Mouse (Mus musculus) forebrain, embryonic 13.5 days (tissue): ENCODE data around the gene Ctbp1. TPM values are rescaled to one million over a fixed set of nuclear protein-coding genes. Genes with fewer than 3 reads are reported as not detected.

Experiments used
- ATAC-seq: fragments of 200-750 bp; cut with Nextera tagmentation; 2 replicates; pipeline ENCODE4 v1.8.0; 2017
- H3K27ac ChIP-seq: fragments of 300-500 bp; sonication (generic); 2 replicates; pipeline ENCODE4 v1.5.1; 2015; ENCODE audit warnings: inconsistent platforms, mild to moderate bottlenecking, moderate library complexity
- H3K27me3 ChIP-seq: fragments of 300-500 bp; sonication (generic); 2 replicates; pipeline ENCODE4 v1.6.1; 2015; ENCODE audit warnings: mild to moderate bottlenecking, inconsistent platforms
- H3K36me3 ChIP-seq: fragments of 300-500 bp; sonication (generic); 2 replicates; pipeline ENCODE4 v1.6.1; 2015; ENCODE audit warnings: mild to moderate bottlenecking, inconsistent platforms; ENCODE audit not compliant: poor library complexity, severe bottlenecking
- H3K4me1 ChIP-seq: fragments of 300-500 bp; sonication (generic); 2 replicates; pipeline ENCODE4 v1.6.1; 2015; ENCODE audit warnings: inconsistent platforms
- H3K4me2 ChIP-seq: fragments of 300-500 bp; sonication (generic); 2 replicates; pipeline ENCODE4 v1.6.1; 2015; ENCODE audit warnings: inconsistent platforms, mild to moderate bottlenecking, moderate library complexity
- H3K4me3 ChIP-seq: fragments of 300-500 bp; sonication (generic); 2 replicates; pipeline ENCODE4 v1.5.1; 2015; ENCODE audit warnings: mild to moderate bottlenecking, inconsistent platforms
- H3K9ac ChIP-seq: fragments of 300-500 bp; sonication (generic); 2 replicates; pipeline ENCODE4 v1.6.1; 2015; ENCODE audit warnings: mild to moderate bottlenecking, inconsistent platforms
- H3K9me3 ChIP-seq: fragments of 300-500 bp; sonication (generic); replicated peaks from 2 replicates; pipeline ENCODE4 v1.6.1; 2016; ENCODE audit warnings: inconsistent platforms
- WGBS: fragments of 180-500 bp; shearing (Covaris S2); methylation state at CpG from one replicate; pipeline ENCODE4 v1.1.7; 2015; 5-methylcytosine and 5-hydroxymethylcytosine counted together
- polyA plus RNA-seq: library from polyadenylated mRNA; unstranded; fragments of >200 nt; fragmentation: Nextera tagmentation; extraction: Ambion mirVana; gene quantifications from 2 replicates; pipeline ENCODE4 v1.2.1, GENCODE M21; 2015

Ctbp1 gene
- polyA plus RNA-seq, 1 experiment from 2014 or later = 488 TPM

DNA sequence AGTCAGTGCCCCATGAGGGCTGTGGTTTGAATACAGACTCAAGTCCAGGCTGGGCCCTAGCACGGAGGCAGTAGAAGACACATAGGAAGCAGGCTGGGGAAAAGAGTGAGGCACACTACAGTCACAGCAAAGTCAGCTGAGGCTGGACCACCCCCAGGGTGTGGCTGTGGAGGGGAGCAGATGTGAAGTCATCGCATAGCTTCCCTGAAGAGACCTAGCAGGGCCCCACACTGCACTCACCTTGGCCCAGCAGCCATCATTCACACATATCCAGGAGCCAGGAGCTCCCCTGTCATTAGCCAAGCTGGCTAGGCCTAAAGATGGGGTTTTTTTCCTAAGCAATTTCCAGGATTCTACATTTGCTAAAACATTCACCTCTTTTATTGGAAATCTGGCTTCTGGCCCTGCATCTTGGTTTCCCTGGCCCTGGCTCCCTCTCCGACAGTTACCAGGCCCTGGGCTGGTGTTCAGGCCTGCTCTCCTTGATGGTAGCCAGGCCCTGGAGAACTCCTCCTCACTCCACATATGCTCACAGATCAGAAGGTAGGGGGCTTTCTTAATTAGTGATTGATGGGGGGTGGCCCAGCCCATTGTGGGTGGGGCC lies 35.6 kb downstream of the Ctbp1 start:
- H3K9ac ChIP-seq = no peak overlapping the region
- ATAC-seq = no peak
- no peaks in the 10 kb centered on the region for H3K27me3 ChIP-seq
- H3K9me3 ChIP-seq = no peaks in the 10 kb centered on the region
- no peak overlapping the region for H3K4me2 ChIP-seq
- no peaks in the 10 kb centered on the region for H3K4me1 ChIP-seq
- no peak overlapping the region for H3K27ac ChIP-seq
- no peak overlapping the region for H3K4me3 ChIP-seq
- H3K36me3 ChIP-seq = peaks cover 29% of the 10 kb centered on the region
- WGBS = 83% methylated on average over 3 of the region's 3 CpGs

DNA sequence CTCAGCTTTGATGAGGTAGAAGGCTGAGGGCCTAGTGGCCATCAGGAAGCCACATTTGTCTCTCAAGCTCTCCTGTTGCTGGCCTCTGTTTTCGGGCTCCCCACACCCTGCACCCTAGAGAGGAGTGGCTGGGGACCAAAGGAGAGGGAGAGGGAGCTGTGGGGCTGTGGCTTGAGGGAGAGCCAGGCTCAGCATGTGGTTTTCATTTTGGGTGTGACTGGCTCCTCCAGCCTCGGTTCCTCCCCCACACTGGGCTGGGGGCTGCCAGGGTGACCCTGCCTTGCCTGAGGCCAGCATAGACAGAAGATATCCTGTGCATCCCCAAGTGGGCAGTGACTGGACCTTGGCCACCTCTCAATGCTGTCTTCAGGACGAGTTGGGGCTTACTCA lies 36.5 kb downstream of the Ctbp1 start:
- no peak for ATAC-seq
- H3K27ac ChIP-seq = no peak overlapping the region
- no peak overlapping the region for H3K4me3 ChIP-seq
- 82% methylated on average over 3 of the region's 3 CpGs for WGBS
- peaks cover 21% of the 10 kb centered on the region for H3K36me3 ChIP-seq
- no peaks in the 10 kb centered on the region for H3K4me1 ChIP-seq
- no peak overlapping the region for H3K4me2 ChIP-seq
- H3K9ac ChIP-seq = no peak overlapping the region
- H3K27me3 ChIP-seq = no peaks in the 10 kb centered on the region
- no peaks in the 10 kb centered on the region for H3K9me3 ChIP-seq

DNA sequence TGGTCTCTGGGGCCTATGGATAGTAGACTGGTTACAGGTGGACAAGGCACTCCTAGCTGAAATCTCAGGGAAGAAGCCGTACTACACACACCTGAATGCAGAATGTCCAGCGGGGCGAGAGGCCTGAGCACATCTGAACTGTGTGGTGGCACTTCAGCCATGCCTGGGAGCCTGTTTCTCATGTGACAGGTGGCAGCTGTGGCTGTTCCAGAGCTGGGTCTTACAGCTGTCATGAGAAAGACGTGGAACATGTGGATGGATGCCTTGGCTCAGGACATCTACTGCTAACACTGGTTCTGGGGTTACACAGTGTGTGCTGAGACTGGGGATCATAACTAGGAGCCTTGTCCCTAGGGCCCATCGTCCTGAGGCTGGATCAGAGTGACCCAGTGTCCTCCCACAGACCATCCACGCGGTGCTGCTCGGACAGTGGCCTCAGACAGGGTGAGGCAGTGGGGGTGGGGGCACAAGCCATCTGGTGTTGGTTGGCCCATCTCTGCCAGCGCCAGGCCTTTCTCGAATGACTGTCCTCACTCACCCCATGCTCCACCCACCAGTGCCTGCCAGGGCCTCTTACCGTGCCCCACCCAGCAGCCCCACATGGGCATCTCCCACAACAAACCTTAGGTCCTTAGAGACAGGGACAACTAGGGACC lies 37.1 kb downstream of the Ctbp1 start:
- Histone ChIP-seq H3K9me3 (no peaks in the 10 kb centered on the region), H3K27me3 (no peaks in the 10 kb centered on the region), H3K4me3 (no peak overlapping the region), H3K27ac (no peak overlapping the region), H3K4me1 (no peaks in the 10 kb centered on the region), H3K4me2 (no peak overlapping the region), H3K9ac (no peak overlapping the region), H3K36me3 (peaks cover 16% of the 10 kb centered on the region)
- no peak for ATAC-seq
- WGBS = 92% methylated on average over 11 of the region's 11 CpGs

DNA sequence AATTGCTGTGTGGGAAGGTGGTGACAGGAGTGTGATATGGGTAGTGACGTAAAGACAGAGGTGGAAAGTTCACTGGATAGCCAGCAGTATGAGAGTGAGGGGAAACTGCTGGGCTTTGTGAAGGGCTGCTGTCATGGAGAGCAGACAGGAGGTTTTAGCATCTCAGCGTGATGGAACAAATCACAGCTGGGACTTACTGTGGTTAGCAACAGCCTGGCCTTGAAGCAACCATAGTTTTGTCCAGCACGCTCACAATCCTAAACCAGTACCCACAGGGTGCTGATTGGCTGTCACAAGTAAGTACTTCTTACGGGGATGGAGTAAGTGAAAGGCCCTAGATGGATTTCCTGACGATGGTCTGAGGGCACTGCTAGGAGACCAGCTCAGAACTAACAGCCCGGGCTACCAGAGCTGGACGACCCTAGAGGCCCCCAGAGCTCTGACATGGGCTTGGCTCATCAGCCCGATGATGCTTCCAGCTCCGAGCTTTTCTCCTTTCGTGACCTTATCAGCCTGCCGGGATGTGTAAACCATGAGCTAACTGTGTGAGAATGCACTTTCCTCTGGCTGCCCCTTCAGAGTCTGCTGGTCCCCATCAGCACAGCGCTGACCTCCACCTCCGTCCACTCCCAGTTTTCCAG lies 40.3 kb downstream of the Ctbp1 start:
- 72% methylated on average over 13 of the region's 13 CpGs for WGBS
- no peak overlapping the region for H3K27ac ChIP-seq

DNA sequence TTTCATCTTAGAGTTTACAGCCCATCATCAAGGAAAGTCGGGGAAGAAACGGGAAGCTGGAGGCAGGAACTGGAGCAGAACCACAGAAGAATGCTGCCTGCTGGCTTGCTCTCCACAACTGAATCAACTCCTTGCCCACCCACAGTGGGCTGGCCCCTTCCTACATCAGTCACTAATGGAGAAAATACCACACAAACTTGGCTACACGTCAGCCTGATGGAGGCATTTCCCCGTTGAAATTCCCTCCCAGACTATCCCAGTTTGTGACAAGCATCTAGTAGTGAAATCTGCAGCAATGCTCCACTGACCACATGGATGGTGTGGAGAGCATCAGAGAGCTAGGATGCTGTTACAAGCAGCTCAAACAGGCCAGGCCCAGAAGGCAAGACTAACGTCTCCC lies 42.0 kb downstream of the Ctbp1 start:
- Histone ChIP-seq H3K9me3 (no peaks in the 10 kb centered on the region), H3K4me3 (no peak overlapping the region), H3K36me3 (no peaks in the 10 kb centered on the region), H3K4me2 (no peak overlapping the region), H3K27me3 (no peaks in the 10 kb centered on the region), H3K4me1 (no peaks in the 10 kb centered on the region), H3K27ac (no peak overlapping the region), H3K9ac (no peak overlapping the region)
- no peak for ATAC-seq
- WGBS = 83% methylated on average over 5 of the region's 5 CpGs

More for the DNA sequence above, 40.3 kb downstream of the Ctbp1 start:
- H3K9me3 ChIP-seq = no peaks in the 10 kb centered on the region
- ATAC-seq = no peak
- no peak overlapping the region for H3K4me2 ChIP-seq
- H3K4me1 ChIP-seq = no peaks in the 10 kb centered on the region
- H3K4me3 ChIP-seq = no peak overlapping the region
- H3K9ac ChIP-seq = no peak overlapping the region
- no peaks in the 10 kb centered on the region for H3K36me3 ChIP-seq
- no peaks in the 10 kb centered on the region for H3K27me3 ChIP-seq

DNA sequence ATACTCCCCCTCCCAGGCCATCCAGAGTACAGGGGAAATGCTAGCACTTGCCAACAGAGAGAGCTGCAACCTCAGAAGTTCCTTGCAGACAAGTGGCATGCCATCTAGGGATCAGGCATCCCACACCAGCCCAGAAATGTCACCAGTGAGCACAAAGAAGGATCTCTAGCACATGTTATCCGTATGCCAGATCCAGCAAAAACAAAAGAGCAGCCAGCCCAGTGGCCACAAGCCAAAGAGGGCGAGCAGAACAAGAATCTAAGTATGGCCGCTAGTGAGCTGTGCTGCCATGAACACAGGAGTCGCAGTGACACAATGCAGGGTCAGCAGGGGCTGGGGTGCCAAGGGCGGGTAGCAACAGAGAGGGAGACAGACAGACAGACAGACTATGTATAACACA lies 44.5 kb downstream of the Ctbp1 start:
- WGBS = 39% methylated on average over 5 of the region's 5 CpGs
- ATAC-seq = no peak
- H3K4me1 ChIP-seq = no peaks in the 10 kb centered on the region

DNA sequence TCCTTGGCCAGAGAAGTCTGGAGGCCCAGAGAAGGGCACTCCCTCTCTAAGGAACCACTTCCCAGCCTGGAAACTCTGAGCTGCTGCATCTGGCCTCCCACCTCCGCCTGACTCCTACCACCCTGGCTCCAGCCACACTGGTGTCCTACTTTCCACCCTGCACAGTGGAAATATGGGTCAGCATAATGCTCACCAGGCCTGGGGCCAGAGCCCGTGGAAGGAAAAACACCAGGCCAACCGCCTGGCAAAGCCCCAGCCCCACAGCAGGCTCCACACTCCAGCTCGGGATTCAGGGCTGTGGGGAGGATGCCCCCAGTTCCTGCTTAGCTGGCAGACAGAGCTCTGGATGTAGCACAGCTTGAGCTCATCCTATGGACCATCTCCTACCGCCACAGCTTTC lies 46.4 kb downstream of the Ctbp1 start:
- no peak for ATAC-seq
- no peaks in the 10 kb centered on the region for H3K27me3 ChIP-seq
- no peak overlapping the region for H3K9ac ChIP-seq
- H3K4me3 ChIP-seq = no peak overlapping the region
- 69% methylated on average over 5 of the region's 5 CpGs for WGBS
- no peak overlapping the region for H3K4me2 ChIP-seq
- no peaks in the 10 kb centered on the region for H3K4me1 ChIP-seq
- H3K36me3 ChIP-seq = no peaks in the 10 kb centered on the region
- H3K9me3 ChIP-seq = no peaks in the 10 kb centered on the region
- no peak overlapping the region for H3K27ac ChIP-seq

More for the DNA sequence above, 44.5 kb downstream of the Ctbp1 start:
- Histone ChIP-seq H3K4me3 (no peak overlapping the region), H3K36me3 (no peaks in the 10 kb centered on the region), H3K4me2 (no peak overlapping the region), H3K9ac (no peak overlapping the region), H3K9me3 (no peaks in the 10 kb centered on the region), H3K27me3 (no peaks in the 10 kb centered on the region), H3K27ac (no peak overlapping the region)

DNA sequence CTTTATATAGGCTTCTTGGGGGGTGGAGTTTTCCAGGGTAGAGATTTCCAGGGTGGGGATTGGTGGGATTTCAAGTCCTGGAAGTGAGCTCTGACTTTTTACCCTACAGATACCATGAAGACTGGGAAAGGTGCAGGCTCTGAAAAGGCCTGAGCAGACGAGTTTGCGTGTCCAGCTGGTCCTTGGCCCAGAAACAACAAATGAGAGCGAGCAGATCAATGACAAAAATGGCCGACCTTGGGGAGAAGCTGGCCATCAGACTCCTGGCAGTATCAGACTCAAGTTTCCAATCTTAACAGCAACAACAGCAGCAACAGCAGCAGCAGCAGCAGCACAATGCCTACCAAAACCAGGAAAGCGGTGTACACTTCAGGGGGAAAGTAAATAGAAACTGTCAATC lies 49.1 kb downstream of the Ctbp1 start:
- no peak overlapping the region for H3K9ac ChIP-seq
- H3K27me3 ChIP-seq = no peaks in the 10 kb centered on the region
- 89% methylated on average over 5 of the region's 5 CpGs for WGBS
- H3K27ac ChIP-seq = no peak overlapping the region
- H3K4me2 ChIP-seq = no peak overlapping the region
- H3K36me3 ChIP-seq = no peaks in the 10 kb centered on the region
- H3K4me1 ChIP-seq = no peaks in the 10 kb centered on the region
- no peak for ATAC-seq
- no peaks in the 10 kb centered on the region for H3K9me3 ChIP-seq
- H3K4me3 ChIP-seq = no peak overlapping the region

DNA sequence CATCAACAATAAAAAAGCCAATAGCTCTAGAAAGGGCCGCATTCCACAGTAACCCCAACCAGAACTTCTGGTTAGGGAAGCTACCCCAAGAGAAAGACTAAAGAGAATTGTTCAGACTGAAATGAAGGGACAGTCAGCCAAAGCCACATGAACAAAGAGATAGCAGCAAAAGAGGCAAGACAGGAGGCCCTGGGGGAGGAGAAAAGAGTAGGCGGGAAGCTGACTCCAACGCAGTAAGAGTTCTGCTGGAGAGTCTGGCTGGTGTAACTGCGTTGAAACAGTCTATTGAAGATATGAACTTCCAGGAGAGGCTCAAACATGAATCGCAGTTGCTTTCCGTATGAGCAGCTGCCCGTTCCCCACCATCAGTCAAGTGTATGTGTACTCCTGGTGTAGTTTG lies 50.3 kb downstream of the Ctbp1 start:
- 83% methylated on average over 7 of the region's 7 CpGs for WGBS
- Histone ChIP-seq H3K4me1 (no peaks in the 10 kb centered on the region), H3K27ac (no peak overlapping the region), H3K9me3 (no peaks in the 10 kb centered on the region), H3K36me3 (no peaks in the 10 kb centered on the region), H3K9ac (no peak overlapping the region), H3K4me2 (no peak overlapping the region), H3K4me3 (no peak overlapping the region), H3K27me3 (no peaks in the 10 kb centered on the region)
- ATAC-seq = no peak

DNA sequence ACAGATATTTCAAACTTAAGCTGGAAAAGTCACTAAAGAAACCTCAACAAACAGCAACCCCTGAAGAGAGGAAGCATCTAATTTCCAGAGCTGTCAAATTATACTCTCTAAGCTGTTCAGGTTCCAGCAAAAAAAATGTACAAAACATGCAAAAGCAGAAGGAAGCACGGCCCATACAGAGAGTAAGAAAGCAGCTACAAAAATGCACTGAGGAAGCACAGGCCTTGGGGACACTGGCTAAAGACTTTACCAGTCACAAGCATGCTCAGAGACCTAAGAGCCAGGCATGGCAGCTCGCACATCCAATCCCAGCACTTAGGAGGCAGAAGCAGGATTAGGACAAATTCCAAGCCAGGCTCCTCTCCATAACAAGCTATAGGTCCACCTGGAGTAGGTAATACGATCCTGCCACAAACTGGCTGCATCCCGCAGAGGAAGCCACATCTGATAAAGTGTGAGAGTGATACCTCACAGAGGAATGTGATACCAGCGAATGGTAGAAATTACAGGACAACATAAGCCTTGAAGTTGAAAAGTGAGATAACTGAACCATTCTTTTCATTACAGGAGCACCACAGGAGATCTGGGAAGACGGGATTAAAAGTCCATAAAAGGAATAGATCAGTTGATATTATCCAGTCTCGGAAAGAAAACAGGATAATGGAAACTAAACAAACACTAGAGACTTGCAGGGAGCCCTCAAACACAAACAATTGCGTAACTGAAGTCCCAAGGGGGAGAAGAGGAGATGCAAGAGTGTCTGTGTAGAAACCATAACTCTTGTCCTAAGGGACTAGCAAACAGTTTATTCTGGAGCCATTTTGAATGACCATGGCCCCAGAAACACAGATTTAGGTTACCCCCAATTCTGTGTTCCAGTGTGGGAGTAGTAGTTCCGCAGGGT lies 51.7 kb downstream of the Ctbp1 start:
- ATAC-seq = no peak
- Histone ChIP-seq H3K27ac (no peak overlapping the region), H3K4me3 (no peak overlapping the region), H3K9ac (no peak overlapping the region), H3K4me2 (no peak overlapping the region), H3K4me1 (0 out of 2 replicates have a peak, but pooled peaks cover 2% of the 10 kb centered on the region), H3K36me3 (no peaks in the 10 kb centered on the region), H3K9me3 (no peaks in the 10 kb centered on the region), H3K27me3 (no peaks in the 10 kb centered on the region)
- 77% methylated on average over 9 of the region's 9 CpGs for WGBS

DNA sequence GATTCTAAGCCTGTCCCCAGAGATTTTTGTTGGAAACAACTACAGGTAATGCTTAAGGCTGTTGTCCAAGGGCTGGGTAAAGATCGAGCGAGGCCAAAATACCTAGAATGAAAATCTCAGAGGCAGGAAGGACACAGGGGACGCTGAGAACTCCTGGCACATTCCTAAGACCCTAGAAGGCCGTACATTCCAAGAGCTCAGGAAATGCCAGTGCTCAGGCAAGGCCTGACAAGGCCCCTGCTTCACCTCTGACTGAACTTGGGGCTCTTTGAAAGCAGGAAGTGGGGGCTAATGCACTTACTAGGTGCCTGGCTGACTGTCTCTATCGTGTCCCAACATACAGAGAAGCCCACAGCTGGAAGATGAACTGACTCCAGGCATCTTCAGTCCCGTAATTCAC lies 52.4 kb downstream of the Ctbp1 start:
- H3K4me1 ChIP-seq = 0 out of 2 replicates have a peak, but pooled peaks cover 7% of the 10 kb centered on the region
- H3K9ac ChIP-seq = no peak overlapping the region
- no peak overlapping the region for H3K27ac ChIP-seq
- no peaks in the 10 kb centered on the region for H3K36me3 ChIP-seq
- no peak overlapping the region for H3K4me3 ChIP-seq
- no peak overlapping the region for H3K4me2 ChIP-seq
- H3K27me3 ChIP-seq = no peaks in the 10 kb centered on the region
- no peak for ATAC-seq
- no peaks in the 10 kb centered on the region for H3K9me3 ChIP-seq
- WGBS = 81% methylated on average over 6 of the region's 6 CpGs
